Mouse (Mus musculus) NIH3T3 (cell line): Measurements from ENCODE around the gene Nlrc5.

ENCODE experiments used
- DNase-seq: peaks from one replicate; pipeline ENCODE4 v3.0.0-alpha.2; 2012; ENCODE audit warnings: low read depth

The Nlrc5 gene

DNA sequence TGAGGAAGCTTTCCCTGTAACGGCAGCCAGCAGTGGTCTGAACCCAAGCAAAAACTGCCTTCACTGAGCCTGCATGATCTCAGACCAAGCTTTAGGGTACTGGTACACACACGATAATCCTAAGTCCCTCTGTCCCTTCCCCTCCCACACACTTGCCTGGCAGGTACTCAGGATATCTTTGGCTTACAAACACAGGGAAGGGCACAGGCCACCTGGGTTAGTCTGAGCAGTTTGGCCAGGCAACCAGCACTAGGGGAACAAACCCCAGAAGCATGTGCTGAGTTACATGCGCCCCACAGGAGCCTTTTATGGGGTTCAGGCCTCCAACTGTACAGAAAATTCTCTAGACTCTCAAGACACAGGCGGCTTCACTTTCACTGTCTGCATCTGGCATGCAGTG is 95.7 kb downstream of the Nlrc5 start:
- DNase-seq = no peak

DNA sequence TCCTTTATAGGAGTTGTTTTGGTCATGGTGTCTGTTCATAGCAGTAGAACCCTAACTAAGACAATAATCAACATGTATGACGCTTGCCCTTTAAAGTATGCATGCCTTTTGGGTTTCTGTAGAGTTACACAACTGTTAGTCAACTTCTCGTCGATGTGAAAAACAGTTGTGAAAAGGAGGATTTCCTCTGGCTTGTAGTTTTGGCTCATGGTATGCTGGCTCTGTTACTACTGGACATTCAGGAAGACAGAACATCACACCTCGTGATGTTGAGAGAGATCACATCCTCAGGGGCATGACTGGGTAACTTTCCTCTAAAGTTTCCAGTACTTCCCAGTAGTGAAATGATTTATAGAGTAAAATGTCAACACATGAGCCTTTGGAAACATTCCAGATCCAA is 96.5 kb downstream of the Nlrc5 start:
- DNase-seq = peak; percentile 57

DNA sequence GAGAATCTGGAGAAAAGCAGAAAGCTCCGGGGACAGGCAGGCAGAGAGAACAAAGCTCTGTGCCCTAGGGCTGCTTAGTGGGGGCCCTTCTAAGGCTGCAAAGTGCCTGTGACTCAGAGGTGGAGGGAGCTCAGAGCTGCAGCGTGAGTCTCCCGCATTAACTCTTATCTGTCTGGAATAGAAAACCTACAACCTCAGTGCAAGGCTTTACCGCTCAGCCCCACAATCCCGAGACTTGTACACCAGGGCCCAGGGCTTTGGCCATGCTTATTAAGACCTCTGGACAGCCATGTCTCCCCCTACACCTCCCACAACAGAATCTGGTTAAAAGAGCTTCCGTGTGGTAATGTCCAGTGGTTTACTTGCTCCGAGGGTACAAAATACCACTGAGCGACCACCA is 97.8 kb downstream of the Nlrc5 start:
- DNase-seq = peak; percentile 83

DNA sequence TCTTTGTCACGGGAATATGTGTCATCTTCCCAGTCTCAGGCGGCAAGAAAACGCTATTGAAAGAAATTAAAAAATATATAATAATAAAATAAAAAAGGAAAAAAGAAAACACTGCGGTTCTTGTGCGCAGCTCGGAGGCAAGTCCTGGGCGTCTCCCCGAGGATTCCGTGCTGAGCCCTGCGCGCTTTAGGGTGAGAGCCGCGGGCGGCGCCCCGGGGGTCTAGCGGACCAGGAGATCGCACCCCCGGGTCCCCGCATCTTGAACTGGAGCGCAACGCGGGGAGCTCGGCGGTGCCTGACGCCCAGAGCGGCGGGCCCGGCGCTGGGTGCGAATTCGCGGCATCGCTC is 98.3 kb downstream of the Nlrc5 start:
- DNase-seq = no peak

DNA sequence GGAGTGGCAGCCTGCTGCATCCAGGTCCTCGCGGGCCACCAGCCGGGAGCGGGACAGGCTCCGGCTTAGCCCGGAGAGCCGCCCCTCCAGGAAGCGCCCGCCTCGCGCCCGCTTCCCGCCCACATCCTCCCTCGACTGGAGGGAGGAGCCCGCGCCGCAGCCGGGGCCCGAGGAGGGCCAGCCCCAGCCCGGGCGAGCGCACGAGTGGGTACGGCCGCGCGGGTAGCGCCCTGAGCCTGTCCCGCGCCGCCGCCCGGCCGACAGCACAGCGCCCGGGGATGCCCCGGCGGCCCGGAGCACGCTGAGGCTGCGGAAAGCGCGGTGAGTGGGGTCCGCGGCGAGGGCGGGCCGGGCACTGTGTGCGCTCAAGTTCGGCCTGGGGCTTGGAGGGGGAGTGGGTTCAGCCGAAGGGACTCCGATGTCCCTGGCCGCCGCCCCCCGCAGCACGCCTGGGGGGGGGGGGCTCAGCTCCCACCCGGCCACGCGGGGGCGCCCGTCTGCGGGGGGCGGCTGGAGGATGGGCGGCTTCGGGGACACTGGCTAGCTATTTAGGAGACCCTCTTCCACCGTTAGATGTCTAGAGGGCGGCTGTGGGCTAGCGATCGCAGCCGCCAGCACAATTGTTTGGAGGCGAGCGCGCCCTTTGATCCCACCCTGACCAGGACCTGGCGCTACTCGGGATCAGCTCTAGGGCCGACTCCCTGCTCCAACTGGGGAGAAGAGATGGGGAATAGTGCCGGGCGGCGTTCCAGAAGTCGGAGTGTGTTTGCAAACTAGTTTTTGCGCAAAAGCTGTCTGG is 98.9 kb downstream of the Nlrc5 start, which contains the start of gene Cpne2:
Cpne2 (plus strand) TSS at position 118 of the 799 bp plus-strand sequence.
- peak; percentile 90 for DNase-seq

DNA sequence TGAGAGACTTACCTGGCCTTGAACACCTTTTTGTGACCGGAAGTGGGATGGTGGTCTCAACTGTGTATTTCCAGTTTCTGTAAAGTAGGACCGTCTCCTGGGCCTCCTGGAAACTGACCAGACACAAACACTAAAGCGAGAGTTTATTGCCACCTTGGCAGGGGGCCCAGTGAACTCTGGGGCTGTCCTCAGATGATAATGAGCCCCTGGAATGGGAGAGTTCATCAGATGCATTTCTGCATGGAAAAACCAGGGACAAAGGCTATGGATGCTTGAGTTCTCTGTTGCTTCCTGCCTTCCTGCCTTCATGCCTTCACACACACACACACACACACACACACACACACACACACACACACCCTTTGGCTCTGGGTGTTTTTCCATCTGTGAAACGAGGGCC is 100.5 kb downstream of the Nlrc5 start:
- DNase-seq = no peak

DNA sequence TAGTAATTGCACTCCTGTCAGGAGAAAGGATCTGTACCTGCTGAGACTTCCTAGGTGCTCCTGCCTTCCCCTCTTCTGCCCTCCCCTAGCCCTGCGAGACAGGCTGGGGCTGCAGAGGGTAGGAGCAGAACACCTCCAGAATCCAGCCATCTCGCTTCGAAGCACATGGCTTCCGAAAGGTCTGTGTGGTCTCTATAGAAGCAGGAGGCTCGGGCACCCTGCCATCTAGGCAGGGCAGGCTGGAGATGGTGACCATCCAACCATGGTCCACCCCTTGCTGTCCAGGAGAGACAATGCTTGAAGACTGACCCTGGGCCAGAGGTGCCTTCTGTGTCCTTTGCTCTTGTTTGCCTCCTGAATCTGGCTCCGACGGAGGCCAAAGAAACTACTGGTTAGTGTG is 101.5 kb downstream of the Nlrc5 start:
- DNase-seq = no peak

DNA sequence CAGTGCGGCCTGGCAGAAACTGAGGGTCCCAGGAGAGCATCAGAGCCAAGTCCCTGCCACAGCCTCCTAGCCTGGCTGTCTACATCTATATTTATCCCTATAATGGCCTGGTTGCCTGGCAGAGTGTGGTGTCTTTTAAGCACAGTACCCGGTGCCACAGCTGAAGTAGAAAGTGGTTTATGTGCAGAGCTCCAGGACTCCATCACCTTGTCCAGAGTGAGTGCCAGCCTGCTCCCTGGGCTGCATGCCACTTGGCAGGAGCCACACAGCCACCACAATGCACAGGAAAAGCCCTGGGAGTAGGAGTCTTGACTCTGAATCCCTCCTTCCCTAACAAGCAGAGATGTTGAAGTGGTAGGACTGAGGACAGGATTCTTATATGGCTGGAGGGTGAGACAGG is 103.3 kb downstream of the Nlrc5 start:
- no peak for DNase-seq

DNA sequence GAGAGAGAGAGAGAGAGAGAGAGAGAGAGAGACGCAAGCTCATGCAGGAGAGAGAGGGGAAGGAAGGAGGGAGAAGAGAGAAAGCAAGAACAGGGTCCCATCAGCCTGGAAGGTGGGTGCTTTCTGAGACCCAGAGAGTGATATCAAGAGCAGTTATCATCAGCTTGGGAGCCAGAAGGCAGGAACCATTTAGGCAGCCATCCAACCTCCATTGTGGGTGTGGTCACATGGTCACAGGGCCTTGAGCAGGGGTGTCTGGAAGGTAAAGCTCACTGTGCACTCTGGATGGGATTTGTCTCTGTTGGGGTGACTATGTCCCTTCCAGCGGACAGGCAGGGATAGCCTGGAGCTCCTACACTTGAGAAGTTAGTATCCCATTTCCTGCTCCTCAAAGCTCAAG is 105.9 kb downstream of the Nlrc5 start:
- no peak for DNase-seq

DNA sequence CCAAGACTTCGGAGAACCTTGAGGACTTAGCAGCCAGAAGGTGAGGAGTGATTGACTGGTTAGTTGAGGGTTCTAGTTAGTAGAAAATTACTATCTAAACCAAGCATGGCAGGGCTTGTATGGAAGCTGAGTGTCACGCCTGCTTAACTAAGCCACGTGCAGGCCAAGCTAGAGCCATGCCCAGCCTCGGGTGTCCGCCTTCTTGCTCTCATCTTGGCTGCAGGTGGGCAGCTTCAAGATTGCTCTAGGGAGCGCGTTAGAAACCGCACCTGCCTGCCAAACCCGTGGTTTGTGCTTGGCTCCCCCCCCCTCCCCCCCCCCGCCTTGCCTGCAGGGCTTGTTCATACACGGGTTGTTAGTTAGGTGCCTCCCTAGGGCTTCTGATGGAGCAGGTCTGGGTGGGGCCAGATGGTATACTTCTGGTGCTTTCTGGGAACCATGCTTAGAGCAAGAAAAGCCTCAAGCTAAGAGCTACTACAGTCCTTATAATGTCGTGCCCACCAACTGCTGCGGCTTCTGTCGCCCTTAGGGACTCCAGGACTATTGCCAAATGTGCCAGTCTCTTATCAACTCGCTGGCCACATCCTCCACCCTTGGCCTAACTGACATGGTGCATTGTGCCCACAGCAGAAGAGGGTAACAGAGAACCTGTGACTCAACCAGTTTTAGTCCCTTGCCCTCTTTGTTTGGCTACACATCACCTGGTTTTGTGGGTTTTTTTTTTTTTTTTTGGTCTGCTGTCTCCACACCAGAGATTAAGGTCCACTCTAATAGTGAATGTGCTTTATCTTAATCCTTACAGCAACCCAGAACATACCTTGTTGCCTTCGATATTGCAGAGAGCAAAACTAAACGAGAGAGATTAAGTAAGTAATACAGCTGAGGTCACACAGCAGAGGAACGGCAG is 107.0 kb downstream of the Nlrc5 start:
- no peak for DNase-seq

DNA sequence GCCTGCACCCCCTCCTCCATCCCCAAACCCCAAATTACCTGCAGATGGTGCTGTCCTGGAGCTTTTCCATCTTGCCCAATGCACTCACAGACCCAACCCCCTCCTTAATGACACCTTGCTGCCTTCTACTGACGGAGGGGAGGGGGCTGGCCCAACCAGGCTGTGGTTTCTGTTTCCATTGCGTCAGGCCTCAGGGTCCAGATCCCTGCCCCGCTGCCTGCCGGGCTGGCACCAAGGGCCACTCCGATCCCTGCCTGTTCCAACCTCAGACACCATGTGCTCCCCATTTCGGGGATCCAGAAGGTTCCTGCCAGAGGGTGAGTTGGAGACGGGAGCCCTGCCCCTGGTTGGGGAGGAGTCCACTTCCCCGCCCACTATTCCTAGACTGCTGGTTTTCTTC is 109.8 kb downstream of the Nlrc5 start:
- no peak for DNase-seq

DNA sequence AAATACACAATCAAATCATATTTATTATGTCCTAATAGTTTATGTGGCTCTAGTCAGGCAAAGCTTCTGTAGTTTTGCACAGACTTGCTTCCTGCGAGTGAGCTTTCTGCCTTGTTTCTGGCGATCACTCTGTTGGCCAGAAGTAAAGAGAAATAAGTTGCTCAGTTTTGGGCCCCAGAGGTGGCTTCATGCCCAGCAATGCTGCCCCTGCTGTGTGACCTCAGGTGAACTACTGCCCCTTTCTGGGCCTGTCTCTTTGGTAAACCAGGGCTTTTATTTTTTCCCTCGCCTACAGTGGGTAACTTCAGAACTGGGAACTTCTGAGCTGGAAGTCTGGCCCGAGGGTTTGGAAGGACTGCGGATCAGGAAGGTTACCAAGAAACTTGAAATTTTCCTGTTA is 114.9 kb downstream of the Nlrc5 start:
- DNase-seq = no peak

DNA sequence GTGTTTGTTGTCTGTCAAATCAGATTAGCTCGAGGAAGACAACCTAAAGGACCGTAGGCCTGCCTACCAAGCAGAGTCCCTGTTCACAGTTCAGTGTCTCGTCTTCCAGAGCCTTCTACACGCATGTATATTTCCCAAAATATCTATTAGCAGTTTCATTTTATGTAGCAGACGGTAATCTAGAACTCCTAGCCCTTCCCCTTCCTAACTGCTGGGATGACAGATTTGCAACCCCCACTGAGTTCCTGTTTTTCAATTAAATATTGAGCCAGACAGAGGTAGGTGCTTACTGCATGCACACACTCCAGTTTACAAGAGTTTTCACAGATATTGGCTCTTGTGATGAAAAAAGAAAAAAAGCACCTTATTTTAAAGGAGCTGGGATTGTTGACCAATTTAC is 115.3 kb downstream of the Nlrc5 start:
- DNase-seq = no peak

DNA sequence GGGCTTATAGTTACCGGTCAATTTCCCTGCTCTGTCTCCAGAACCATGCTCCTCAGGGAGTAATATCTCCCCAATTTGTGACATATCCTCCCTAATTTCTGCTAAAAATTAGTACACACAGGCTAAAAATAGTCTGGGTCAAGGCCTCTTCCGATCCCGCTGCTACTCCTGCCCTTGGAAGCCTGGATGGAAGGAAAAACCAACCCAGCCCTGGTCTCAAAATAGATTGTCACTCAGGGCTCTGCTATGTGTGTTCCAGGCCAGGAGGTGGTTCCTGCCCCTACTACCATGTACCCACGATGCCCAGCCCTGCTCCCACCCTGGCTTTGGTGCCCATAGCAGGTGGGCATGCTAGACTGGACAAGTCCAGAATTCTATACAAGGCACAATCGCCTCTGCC is 115.8 kb downstream of the Nlrc5 start:
- no peak for DNase-seq

DNA sequence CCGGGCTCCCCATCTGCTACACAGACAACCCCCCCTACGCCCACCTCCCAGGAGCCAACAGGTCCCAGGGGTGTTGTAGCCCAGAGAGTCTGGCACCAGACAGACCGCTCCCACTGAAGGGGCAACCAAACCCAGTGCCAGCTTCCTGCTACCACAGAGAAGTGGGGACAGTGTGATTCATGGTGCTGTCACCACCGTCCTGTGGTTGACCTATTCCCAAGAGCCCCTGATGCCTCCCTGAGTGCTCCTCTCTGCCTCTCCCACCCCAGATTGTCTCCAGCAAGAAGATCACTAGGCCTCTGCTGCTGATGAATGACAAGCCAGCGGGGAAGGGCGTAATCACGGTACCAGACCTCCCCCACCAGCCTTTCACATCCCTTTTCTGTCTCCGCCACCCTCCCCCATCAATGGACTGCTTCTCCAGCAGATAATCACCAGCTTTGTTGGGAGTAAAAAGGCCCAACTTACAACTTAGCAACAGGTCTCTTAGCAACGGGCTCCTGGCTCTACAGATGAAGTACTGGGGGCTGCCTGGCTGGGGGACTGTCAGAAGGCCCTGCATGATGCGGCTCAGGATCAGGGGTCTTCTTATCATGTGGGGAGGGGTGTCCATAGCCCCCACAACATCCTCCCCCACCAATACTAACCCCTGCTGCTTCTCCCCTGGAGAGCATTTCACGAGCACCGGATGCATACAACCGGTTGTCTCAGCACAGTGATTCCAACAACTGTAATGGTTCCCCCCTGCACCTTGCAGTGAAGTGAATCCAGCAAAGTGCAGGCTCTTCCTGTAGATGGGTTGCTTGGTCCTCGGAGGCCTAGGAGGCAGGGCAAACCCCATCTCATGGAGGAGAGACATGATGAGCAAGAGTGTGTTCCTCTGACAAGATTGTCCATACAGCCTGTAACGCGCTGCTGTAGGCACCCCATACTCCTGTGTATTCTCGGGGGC is 117.6 kb downstream of the Nlrc5 start:
- DNase-seq = no peak

DNA sequence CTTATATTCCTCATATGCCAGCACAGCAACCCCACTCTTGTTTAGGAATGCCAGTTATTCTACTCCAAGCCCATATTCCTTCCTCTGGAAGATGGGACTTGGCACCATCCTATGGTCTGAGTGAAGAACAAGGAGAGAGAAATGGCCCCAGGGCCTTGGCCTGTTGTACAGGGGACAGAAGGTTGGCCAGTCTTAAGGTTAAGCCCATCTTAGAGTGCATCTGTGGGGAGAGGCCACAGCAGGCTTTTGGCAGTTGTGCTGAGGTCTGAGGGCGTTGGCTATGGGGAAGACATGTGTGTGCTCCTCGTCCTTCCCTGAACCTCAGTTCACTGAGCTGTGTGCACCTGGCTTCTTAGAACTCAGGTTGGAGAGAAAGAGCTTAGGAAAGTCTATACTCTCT is 118.5 kb downstream of the Nlrc5 start:
- DNase-seq = no peak

DNA sequence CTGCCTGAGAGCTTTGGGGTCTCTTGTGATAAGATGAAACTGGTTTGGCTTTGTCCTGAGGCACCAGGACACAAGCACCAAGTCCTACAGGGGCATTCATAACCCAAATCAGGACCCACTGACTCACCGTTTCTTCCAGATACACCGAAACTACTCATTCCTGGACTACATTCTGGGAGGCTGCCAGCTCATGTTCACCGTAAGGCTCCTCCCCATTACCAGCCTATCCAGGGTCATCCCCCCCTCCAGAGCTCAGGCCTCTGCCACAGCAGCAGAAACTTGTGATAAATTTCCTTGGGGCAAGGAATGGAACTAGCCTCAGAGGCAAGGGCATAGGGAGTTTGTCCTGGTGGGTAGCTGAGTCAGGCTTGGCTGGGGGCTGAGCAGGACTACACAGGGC is 123.1 kb downstream of the Nlrc5 start:
- peak; percentile 87 for DNase-seq

DNA sequence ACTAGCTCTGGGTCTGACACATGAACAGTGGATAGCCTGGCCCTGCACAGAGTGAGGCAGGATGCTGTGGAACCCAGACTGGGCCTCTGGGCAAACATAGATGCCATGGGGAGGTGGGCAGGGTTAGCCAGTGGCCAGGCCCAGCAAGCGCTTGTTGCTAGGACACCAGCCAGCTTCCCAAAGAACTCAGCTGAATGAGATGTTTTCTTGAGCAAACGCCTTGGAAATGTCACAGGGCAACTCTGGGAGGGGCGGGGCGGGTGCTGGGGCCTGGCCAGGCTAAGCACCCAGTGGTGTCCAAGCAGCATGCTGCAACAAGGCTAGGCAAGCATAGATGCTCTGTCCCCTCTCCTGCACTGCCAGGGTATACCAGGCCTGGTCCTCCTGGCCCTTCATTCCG is 127.1 kb downstream of the Nlrc5 start:
- peak; percentile 53 for DNase-seq

DNA sequence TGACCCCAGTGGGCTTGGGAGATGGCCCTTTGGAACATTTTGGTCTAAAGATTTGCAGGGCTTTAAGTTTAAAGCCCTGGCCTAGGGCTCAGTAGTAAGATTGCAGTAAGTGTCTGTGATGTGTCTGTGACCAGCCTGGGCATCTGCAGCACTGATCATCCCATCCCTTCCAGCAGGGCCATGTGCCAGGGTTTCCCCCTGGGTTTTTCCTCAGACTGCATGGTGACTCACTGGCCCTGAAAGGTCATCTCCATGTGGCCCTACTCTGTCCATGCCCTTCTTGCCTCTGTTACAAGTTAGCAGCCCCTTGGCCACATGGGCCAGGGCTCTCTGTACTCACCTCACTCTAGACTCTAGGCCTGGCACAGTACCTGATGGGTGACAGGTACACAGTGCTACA is 130.3 kb downstream of the Nlrc5 start:
- no peak for DNase-seq

DNA sequence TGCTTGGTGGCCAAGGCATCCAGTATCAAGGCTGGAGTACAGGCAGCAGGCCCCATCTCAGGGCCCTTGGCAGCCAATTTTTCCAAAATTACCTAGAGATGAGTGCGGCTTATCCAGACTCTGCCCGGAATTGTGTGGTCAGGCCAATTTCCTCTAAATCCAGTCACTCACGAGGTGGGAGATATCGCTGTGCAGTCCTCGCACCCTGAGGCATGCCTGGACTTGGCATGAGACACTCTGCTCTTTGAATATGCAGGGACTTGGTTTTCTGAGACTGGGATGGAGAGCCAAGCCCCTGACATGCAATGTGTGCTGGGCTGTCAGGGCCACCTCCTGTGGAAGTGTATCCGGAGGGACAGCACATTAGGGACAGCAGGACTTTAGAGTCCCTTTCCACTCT is 131.9 kb downstream of the Nlrc5 start:
- no peak for DNase-seq

DNA sequence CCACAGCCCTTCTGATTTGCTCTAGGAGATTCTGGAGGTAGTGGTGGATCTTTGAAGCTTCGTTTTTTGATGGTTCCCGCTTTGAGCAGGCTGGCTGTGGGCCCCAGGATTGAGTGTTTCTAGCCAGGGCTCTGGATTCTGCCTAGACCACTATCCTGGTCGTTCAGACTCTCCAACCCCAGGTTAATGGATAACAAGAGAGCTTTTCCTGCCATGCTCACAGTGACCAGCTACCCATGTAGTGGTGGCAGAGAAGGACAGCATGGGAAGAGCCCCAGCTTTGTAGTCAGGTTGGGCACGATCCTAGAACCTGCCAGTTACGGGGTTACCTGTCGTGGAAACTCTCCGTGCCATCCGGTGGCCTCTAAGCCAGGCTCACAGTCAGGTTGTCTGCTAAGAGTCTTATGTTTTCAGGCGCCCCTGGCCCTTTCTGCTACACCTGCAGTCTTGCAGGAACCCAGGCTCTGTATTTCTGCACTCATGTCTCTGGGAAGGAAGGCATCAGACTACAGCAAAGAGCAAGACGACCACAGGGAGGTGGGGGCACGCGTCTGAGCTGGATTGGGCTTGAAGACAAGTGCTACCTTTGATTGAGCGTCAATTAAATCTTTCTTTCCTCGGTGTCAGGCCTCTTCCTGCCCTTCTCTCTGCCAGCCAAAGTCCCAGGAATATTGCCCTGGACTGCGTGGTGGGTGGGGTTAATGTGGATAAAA is 132.4 kb downstream of the Nlrc5 start:
- DNase-seq = no peak
